Mouse (Mus musculus): ENCODE measurements around the gene Wars.
"Not testable (repeated sequence)": the region's sequence is repeated elsewhere in the genome, so short reads cannot be mapped to it uniquely, and the experiment has no call there.

Wars gene

DNA sequence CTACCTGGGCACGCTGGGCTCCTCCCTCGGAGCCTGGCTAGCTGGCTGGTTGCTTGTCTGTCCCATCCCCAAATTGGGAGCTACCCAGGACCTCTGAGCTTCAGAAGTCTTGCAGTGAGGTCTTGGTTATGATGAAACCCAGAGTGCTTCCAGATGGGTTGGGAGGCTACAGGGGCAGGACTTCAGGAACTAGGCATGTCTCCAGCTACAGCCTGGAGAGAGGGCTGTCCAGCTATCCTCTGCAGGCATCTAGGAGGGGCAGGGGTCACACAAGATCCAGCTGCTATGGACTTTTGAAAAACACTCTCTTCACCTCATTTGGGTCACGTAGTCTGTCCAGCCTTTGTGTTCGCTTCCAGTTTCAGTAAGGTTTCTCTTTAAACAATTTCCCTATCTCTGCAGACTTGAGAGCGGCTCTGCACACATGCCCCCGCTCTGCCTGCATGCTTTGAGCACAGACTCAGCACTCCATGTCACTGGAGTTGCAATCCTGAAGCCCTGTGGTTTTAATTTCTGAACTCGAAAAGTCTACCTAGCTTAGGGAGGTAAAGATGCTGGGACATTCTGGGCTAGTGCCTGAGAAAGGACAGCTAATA lies 36.3 kb downstream of the Wars start:
- in situ Hi-C loops (cut with MboI, MseI), result no loop called here

DNA sequence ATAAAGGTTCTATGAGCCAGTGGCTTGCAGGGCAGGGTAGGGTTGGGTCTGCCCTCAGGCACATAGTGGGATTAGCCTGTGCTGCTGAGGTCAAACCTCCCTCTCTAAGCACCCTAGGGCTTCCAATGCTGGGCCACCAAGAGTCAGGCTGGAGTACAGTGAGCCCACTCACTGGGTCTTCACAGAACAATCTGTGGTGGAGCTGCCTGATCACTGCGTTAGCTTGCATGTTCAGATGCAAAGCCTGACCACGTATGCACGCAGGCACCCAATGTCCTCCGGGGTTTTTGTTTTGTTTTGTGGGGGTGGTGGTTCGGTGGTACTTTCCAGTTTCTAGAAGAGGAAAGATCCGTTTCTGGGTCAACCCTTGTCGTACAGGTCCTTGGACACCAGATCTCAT lies 36.9 kb downstream of the Wars start:
- in situ Hi-C loops (cut with MboI, MseI), result no loop called here

DNA sequence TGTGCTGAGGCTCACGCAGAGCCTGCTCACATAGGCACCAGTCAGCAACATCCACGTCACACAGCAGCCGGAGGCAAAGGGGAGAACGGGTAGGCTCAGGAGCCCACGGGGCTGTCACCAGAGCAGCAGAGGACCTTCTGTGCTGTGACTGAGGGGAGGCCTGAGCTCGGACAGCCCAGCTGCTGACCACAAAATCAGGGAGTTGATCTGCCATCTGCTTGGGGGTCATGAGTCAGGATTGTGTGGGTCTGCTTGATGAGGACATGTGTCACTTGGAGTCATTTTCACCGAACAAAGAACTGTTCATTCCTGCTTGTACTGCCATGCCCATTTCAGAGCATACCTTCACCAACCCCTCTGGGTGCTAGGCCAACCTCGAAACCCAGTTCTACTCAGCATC lies 37.8 kb downstream of the Wars start:
- in situ Hi-C loops (cut with MboI, MseI), result no loop called here

DNA sequence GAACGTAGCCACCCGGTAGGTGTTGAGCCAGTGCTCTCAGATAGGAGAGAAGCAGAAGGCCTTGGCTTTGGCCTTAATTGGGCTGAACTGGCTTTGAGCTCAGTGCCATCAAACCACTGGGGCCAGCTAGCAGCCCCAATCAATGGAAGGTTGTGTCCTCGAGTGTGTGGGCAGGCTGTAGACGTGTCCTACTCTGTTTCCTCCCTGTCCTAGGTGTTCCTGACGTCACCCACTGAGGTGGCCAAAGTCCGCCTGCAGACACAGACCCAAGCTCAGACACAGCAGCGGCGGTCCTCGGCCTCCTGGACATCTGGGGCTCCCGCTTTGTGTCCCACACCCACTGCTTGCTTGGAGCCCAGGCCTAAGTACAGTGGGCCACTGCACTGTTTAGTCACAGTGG lies 38.9 kb downstream of the Wars start:
- in situ Hi-C loops (cut with MboI, MseI), result no loop called here

DNA sequence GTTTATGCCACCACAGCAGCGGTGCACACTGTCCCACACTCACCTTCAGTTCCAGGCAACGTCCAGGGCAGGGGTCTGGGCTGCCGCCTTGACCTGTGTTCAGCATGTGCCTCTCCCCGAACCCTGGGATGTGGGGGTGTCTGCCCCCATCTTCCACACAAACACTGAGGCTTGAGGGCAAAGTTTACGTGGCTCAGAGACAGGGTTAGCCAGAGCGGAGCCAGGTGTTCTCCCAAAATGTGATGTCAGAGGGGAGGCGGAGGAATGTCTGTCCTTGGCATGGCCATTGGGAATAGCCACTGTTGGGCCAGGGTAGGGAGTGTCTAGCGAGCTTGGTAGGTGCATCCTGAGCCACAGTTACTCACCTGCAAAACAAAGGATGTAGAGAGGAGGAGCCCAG lies 41.2 kb downstream of the Wars start:
- in situ Hi-C loops (cut with MboI, MseI), result no loop called here

DNA sequence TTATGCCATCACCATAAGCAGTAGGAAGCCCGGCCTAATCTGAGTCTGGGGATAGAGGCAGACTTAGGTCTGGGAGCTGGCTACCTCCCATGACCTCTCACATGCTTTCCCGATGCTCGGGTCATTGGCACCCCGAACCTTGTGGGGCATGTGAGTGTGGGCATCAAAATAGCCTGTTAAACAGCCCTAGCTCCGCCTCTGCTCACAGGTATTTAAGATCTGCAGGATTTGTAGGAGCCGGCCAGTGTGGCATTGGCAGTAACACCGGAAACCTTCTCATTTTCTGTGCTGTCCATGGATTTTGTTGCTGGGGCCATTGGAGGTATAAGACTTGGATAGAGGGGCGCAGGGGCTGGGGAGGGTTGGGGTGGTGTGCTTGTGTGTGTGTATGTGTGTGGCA lies 43.1 kb downstream of the Wars start:
- in situ Hi-C loops (cut with MboI, MseI), result no loop called here

DNA sequence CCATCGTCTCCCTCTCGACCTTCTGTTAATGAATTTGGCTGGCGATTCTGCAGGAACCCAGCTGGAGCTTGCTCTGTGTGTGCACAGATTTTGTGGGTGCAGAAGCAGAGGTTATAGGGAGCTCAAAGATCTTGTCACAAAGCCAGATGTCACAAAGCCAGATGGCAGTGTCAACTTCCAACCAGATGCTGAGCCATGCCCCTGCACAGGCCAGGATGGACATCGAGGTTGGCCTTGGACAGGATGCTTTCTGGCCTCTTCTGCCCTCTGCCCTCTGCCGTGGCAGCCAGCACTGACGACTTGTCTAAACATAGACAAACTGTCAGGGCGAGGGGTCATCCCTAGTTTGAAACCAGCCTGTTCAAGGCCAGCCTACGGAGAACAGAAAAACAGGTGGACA lies 43.8 kb downstream of the Wars start:
- in situ Hi-C loops (cut with MboI, MseI), result no loop called here

DNA sequence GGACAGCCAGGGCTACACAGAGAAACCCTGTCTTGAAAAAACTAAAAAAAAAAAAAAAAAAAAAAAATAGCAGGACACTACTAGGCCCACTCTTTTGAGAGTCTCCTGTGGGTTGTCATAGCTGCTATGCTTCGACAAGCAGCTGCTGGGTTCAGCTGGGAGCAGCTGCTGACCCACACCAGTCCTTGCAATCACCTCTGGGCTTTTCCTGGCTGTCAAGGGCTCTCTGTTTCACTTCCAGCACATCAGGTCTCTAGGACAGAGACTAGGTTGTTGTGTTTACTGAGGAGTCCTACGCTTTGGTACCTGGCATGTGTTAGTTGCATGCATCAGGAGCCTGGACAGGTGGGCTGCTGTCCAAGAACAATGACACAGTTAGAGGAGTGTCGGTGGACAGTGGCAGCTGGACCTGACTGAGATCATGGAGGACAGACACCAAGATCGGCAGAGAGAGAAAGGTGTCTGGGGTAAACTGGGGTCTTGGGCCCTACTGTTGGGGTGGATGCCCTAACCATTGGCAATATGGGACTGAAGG lies 44.4 kb downstream of the Wars start:
- in situ Hi-C loops (cut with MboI, MseI), result no loop called here

DNA sequence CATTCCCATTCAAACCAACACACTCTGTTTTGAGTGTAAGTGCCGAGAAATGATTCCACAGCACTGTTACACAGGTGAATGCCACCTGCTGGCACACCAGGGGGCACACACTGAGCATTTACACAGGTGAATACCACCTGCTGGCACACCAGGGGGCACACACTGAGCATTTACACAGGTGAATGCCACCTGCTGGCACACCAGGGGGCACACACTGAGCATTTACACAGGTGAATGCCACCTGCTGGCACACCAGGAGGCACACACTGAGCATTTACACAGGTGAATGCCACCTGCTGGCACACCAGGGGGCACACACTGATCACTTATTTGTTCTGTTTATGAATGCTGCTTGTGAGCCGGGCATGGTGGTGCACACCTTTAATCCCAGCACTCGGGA lies 45.9 kb downstream of the Wars start:
- in situ Hi-C loops (cut with MboI, MseI), result not testable (repeated sequence)

DNA sequence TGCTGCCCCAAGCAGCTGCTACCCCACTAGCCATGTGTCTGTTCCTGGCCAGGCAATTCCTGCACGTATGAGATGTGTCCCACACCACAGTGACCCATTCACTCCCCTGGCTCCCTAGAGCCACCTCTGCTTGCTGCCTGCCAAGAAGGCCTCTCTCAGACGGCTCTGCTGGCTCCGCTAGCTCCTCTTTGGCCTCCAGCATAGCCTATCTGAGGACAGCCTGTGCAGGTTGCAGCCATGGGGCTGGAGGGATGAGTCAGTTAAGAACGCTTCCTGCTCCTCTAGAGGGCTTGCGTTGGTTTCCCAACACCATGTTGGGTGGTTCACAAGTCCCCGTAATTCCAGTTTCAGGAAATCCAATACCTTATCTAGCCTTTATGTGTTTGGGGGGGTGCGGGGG lies 51.3 kb downstream of the Wars start:
- in situ Hi-C loops (cut with MboI, MseI), result no loop called here

DNA sequence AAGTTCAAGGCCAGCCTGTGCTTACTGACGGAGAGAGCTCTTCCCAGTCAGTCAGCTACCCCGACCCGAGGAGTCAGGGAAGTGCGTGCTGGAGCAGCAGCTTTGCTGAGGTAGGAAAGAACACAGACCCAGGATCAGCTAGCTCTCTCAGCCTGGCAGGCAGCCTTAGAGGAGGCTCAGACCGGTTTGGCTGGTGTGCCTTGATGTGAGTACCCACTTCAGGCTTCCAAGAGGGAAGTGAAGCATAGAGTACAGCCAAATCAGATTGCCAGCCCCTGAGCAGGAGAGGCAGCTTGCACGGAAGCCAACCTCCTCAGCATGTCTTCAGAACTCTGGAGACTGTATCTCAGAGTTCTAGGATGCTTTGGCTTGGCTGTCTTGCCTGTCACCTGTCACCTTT lies 52.8 kb downstream of the Wars start:
- in situ Hi-C loops (cut with MboI, MseI), result no loop called here

DNA sequence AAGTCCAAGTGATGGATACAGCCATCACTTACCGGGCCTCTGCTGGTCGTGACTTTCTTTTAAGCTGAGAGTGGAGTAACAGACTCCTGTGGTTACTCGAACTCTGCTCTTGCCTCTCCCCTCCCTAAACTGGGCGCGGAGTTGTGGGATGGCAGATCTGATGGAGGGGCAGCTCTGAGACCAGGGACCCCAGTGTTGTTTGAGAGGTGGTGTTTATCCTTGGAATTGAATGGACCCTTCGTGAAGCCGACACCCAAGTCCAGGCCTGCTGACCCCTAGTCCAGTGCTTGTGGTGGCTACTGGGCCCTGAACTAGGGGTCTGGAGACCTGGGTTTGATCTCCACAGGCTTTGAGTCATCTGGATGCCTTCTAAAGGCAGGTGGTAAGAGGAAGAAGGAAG lies 57.3 kb downstream of the Wars start:
- in situ Hi-C loops (cut with MboI, MseI), result no loop called here

DNA sequence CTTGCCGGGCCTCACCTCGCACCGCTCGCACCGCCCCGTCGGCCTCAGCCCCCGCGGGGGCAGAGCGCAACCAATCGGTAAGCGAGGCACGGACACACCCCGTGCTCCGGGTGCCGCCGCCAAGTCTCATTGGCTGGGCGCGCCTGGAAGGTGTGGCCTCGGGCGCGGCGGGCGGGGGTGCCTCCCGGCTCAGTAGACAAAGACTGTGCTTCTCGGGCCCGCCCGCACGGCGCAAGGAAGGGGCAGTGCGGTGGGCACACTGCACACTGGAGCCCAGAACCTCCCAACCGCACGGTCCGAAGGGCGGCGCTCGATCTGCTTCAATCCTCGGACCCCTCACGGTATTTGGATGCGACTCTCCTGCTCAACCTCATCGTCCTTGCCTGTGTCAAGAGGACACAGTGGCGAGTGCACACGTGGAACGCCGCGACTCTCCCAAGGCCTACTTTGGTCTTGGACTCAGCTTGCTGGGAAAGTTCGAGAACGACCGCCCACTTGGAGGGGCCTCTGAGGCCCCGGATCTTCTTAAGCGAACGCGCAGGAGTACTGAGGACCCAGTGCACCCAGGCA lies 58.0 kb downstream of the Wars start, which contains the start of the genes Slc25a29 and Slc25a47:
Gene Slc25a29 (minus strand): TSS at position 44 of the 570 bp plus-strand sequence.
Gene Slc25a47 (plus strand): TSS at position 207 of the 570 bp plus-strand sequence.
- in situ Hi-C loops (cut with MboI, MseI), result no loop called here

DNA sequence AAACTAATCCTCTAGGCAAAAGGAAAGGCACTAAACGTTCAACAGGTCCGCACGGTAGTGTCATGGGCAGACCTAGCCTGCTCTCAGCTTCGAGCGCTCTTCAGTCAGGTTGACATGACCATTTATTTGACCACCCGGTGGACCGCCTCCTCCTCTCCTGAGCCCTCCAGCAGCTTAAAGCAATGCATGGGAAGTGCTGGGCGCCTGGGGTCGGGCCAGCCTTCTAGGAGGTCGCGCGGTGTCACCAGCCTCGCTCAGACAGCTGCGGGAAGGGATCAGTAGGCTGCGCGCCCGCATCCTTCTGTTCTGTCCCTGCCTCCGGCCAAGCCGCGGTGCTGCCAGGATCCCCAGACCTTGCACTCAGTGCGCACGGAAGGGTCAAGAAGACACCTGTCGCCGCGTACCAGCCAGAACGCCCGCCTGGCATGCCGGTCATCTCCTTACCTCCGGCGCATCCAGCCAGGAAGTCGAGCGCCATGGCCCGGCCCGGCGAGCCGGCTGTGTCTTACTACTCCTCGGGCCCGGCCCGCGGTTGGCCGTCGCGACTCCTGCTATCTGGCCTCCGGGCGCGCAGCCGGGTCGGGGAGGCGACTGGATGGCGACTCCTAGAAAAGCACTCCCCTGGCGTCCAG lies 58.6 kb downstream of the Wars start:
- in situ Hi-C loops (cut with MboI, MseI), result no loop called here

DNA sequence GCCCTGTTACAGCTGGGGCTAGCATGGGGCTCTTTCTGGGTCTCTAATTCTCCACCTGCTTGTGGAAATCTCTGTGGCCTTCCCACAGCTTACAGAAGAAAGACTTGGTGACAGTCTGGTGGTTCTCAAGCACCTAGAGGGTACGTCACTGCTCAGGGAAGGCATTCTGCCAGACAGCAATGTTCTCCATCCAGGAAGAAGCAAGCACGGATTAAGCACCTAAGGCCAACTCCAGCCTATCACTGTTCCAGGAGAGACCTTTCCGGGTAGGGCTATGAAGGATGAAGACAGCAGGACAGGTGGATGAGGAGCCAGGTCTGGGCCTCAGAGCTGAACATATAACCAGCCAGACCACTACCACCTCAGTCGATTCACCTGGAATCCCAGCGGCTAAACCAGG lies 59.2 kb downstream of the Wars start:
- in situ Hi-C loops (cut with MboI, MseI), result no loop called here

DNA sequence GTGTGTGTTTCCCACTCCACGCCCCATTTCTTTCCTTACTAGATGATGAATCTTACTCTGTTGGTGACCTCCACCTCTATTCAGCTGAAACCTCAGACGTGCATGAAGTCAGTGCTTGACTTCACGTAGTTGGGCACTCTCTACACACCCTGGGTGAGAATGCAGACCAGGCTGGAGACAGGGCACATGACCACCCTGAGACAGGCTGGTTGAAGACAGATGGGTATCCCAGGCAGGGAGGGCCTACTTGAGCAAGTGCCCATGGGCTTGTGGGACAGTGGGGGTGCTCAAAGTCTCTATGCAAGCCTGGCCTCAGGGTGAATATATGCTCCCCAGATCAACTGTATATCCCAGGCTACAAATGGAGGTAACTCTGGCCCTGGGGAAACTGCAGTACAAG lies 59.6 kb downstream of the Wars start:
- in situ Hi-C loops (cut with MboI, MseI), result no loop called here

DNA sequence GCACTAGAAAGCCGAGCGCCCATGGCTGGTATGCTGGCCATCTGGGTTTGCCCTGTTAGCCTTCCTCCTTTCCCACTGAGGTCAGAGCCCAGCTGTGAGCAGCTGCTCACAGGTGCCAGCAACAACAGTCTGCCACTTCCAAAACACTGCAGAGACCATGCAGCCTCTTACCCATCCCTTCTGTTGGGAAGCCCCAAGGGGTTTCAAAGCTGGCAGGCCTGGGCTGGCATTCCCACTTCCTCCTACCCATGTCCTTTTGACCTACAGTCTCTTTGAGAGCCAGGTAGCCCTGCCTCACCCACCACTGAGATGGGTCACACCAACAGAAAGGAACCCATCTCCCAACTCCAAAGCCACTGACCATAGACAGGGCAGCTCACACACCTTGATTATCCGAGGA lies 60.6 kb downstream of the Wars start:
- in situ Hi-C loops (cut with MboI, MseI), result no loop called here

DNA sequence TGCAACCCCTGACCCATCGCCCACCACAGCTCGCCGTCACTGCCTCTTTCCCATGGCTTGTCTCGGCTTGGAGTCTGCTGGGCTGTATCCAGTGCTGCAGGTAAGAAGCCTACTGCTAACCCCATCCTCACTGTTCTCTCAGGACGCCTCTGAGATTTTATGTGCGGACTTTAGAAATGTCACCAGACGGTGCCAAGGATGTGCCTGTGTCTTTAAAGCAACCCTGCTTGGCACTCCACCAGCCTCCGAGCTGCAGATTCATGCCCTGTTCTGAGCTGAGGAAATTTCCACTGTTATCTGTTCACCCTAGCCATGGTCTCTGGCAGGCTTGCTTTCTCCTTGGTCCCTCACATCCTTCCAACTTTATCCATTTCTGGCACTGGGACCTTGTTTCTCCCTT lies 61.1 kb downstream of the Wars start:
- in situ Hi-C loops (cut with MboI, MseI), result no loop called here

DNA sequence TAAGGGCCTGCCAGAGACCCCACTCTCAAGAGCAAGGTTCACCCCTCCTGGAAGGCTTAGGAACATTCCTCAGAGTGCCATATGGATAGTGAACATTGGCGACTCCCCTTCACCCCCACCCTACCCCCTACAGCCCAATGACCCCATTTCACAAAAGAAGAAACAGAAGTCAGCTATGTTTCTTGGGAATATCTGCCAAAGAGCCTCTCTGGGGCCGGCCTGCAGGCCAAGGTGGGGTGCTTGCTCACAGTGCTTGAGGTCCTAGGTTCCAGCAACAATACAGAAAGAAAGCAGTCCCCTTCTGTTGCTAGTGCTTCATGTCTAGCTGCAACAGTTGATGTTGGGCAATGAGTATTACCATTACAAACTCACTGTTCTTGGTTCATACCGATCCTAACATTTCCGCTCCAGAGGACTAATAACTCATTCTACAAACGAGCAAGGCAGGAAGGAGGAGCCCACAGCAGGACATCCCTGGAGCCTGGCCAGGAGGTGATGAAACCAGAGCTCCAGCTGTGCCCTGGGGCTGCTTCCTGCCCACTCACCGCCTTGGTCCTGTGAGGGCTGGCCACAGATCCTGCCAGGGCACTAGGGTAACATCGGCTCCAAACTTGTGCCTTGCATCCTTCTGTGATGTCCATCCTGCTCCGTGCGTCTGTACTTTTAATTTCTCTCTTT lies 61.9 kb downstream of the Wars start:
- in situ Hi-C loops (cut with MboI, MseI), result no loop called here

DNA sequence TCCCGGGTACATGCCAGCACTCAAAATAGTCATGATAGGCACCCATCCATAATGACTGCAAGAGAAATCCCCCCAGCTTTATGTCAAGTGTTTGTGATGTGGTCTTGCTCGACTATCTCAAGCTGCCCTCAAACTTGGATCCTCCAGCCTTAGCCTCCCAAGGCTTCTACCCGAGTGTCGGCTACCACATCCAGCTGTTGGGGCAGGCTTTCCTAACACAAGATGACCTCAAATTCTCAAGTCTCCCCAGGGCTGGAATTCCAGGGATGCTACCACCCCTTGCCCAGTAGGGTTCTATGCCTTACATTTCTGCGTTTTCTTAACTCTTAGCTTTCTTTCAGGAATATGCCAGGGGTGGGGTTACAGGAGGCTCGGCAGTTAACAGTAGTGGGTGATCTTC lies 63.6 kb downstream of the Wars start:
- in situ Hi-C loops (cut with MboI, MseI), result no loop called here

DNA sequence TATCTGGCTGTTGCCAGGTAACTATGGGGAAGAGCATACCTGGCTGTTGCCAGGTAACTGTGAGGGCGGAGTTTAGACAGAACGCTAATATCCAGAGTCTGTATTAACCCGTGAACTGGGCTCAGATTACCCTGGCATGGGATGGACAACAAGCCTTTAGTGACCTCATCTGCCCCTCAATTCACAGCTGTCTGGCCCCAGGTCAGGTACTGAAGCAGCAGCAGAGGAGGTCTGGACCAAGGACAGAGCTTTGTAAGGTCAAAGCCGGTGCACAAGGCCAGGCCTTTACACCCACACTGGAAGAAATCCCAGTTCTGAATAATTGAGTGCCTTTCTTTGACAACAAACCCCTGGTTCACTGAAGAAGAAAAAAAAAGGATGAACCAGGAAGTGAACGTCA lies 64.3 kb downstream of the Wars start:
- in situ Hi-C loops (cut with MboI, MseI), result loop anchor here (10.0 kb wide), 1 partner anchor 55 kb away; no protein-coding TSS in a partner anchor

DNA sequence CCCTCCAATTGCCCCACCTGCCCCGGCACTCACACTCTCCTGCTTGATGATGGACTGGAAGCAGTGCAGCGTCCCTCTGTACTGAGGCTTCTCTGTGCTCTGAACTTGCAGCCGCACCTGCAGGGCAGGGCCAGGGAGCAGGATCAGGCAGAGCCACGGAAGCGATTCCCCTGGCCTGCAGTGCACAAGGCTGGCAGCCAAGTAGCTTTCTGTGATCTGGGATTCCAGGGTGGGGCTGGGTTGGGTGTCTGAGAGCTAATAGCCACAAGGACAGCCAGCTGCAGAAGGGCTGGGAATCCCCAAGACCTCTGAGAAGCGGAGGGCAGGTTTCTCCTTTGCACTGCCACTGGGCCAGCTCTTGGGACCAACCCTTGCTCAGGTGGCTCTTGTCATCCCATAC lies 66.3 kb downstream of the Wars start:
- in situ Hi-C loops (cut with MboI, MseI), result loop anchor here (10.0 kb wide), 1 partner anchor 57 kb away; no protein-coding TSS in a partner anchor
